Mouse (Mus musculus): ENCODE results near the gene Cep83. TPM values are rescaled to one million over a fixed set of nuclear protein-coding genes. Genes with fewer than 3 reads are reported as not detected.

Cep83 gene
- polyA plus RNA-seq, 1 experiment = 4.1 TPM

- DNase-seq (ENCODE audit: low read depth) = no peak
Measured at GRCm38 (mm10) chr10:94777576-94777975, 89.1 kb downstream of the Cep83 start.

DNA sequence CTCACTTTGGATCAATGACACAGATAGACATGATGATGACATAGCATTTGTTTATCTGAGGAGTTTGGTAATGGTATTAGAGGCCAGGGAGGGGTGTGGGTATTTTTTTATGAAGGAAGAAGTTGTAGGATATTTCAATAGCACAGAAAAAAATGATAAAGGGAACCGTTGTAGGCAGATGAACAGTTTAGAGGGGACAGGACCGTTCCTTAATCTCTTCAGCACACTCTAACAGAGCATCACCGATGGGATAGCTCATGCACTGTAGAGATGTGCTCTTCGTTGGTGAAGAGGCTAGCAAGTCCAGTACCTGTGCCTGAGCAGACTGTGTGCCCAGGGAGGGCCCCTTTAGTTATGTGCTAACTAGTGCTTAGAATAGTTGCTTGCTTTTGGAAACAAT lies 90.9 kb downstream of the Cep83 start:
- DNase-seq (ENCODE audit: low read depth) = no peak

DNA sequence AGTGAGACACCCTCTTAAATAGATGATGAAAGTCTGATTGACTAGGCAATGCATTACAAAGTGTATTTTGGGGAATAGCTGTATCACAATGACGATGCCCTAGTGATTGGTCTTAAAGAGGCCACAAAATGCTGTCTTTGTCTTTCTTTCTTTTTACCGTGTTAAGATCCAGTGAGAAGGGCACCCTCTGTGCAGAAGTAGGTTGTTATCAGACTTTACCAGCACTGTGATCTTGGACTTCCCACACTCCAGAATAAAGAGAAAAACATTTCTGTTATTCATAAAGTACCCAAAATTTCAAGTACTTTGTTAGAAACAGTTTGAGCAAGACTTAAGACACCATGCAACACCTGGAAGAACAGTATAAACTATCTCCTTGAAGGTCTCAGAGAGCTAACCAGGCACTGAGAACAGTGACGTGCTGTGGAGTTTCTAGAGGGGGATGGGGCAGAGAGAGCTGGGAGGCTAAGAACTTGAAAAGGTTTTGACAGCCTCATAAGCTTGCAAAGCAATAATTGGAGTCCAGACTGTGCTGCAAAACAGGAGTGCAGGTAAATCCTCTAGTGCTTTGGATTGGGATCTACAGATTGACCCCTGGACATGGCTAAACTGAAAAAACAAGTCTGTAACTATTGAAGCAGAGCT lies 92.3 kb downstream of the Cep83 start:
- no peak for DNase-seq (ENCODE audit: low read depth)

GRCm38 (mm10) chr10:94789205-94789604 lies 100.8 kb downstream of the Cep83 start:
- peak; percentile 8 for DNase-seq (ENCODE audit: low read depth)

- no peak for DNase-seq (ENCODE audit: low read depth)
Measured at GRCm38 (mm10) chr10:94793914-94794313, 105.5 kb downstream of the Cep83 start.

GRCm38 (mm10) chr10:94794666-94795244 lies 106.3 kb downstream of the Cep83 start:
- no peak for DNase-seq (ENCODE audit: low read depth)

DNA sequence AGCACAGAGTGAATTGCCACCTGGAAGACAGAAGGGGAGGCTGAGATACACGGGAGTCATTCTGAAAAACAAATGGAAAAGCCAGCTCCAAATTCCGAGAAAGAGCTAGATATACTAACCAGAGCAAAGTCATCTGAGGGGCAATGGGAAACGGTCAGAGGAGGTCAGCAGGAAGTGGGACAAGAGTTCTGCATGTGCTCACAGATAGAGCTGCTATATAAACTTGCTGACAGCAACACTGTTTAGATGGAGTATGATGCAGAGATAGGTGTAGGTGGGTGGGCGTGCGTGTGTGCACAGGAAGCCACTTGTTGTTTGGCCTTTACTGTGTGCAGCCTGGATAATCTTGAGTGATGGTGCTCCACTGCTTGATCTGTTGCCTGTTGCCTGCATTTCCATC lies 109.7 kb downstream of the Cep83 start:
- DNase-seq (ENCODE audit: low read depth) = no peak

DNA sequence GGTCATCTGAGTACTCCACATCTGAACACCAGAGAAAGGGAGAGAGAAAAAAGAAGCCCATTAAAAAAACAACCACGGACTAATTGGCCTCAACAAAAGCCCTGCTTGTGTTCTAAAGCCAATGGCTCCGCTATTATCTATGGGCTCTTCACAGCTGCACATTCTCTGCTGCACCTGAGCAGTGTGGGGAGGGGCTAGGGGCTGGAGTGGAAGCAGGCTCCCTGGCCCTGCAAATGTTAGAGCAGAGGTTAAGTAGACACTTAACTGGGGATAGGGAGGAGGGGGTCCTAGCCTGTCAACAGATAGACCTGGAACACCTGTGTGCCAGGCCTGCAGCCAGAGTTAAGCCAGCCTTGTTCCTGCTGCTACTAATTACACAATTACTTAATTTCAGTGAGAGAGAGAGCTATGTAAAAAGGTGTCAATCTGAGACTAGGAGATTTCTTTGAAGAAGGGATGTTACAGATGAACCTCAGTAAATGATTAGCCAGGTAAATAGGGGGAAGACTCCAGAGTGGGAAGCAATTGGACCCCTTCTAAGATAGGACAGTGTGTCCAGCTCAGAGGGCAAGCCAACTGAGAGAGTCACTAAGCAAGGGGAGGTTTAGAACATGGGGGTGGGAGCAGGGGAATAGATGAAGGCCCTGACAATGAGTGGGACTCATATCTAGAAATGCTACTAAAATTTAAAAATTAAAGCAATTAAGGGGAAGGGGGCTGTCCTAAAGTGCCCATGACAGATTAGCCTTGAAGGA lies 111.2 kb downstream of the Cep83 start:
- no peak for DNase-seq (ENCODE audit: low read depth)

- no peak for DNase-seq (ENCODE audit: low read depth)
Measured at GRCm38 (mm10) chr10:94800677-94801354, 112.4 kb downstream of the Cep83 start.

DNA sequence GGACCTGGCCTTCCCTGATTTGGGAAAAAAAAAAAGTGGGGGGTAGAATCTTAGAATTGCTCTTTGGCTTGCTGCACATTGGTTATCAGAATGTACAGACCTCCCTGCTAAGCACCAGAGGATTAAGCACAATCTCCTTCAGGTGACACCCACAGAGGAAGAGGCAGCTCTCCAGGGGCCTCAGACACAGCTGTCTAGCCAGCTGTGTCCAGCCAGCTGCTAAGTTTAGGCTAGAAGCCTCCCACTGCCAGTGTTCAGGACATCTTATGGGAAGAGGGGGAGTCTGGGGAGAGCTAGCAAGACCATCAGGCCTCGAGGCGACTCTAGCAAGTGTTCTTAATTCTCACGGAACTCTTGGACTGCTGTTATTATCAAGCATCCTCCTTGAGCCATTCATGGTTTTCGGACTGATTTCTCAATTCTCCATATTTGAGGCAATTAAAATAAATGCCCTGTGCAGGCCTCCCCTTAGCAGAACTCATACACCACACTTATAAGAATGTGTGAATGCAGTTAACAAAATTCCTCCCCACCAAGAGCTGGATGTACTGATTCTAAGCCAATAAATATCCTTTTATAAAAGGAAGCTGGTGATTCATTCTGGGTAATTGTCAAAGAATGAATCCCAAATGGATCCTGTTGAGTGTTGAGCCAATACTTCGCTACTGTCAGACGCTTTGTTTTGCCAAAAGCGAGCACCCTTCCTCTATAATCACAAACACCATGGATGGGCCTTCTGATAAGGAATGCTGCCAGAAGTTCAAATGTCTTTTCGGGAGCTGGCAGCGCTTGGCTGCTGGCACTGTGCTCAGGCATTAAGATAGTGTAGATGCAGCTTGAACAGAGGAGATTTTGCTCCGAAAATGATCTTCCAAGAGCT lies 115.8 kb downstream of the Cep83 start:
- no peak for DNase-seq (ENCODE audit: low read depth)

DNA sequence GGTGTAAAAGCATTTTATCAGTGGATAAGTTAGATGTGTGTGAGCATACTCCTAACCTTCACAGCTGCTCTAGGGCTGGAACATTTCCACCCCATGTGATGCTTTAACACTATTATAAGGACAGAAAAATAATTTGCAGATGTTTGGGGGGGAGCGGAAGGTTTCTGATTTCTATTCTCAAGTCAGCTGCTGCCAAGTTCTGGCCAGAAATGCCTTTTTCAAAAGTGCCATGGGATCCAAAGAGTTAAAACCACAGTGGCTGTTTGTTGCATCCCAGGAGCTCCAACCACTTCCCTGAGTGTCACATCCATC lies 116.4 kb downstream of the Cep83 start:
- no peak for DNase-seq (ENCODE audit: low read depth)

DNA sequence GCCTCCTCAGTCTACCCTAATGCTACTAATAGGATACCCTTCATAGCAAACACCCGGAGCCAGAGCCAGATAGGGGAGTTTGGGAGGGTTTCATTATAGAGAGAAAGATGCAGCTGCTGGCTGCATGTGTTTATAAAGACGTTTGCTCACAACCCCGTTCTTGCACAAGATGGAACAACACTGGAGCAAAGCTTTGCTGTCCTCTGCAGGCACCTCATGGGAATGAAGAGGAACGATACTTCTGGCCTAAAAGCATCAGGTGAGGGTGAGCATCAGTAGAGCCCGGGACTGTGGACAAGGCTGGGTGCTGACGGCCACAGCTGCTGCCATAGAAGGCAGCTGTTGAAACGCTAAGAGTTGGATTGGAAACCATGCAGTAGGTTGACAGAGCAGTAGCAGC lies 118.9 kb downstream of the Cep83 start:
- DNase-seq (ENCODE audit: low read depth) = no peak

DNA sequence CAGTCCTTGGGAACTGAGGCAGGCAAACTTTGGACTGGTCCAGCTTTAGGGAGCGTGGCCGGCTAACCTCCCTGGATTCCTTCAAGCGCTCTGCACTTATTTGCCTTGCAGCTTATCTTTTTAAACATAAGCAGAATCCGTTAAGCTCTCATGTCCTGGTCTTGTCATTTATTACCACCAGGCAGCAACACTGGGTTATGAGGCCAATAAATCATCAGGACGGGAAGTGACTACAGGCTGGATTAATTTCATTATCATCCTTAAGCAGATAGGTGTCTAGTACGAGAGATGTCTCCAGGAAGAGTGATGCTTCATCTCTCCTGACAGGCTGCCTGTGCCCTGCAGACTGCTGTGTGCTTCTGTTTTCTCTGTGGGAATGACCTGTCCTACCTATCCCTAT lies 119.8 kb downstream of the Cep83 start:
- DNase-seq (ENCODE audit: low read depth) = no peak

- no peak for DNase-seq (ENCODE audit: low read depth)
Measured at GRCm38 (mm10) chr10:94809946-94810472, 121.6 kb downstream of the Cep83 start.

DNA sequence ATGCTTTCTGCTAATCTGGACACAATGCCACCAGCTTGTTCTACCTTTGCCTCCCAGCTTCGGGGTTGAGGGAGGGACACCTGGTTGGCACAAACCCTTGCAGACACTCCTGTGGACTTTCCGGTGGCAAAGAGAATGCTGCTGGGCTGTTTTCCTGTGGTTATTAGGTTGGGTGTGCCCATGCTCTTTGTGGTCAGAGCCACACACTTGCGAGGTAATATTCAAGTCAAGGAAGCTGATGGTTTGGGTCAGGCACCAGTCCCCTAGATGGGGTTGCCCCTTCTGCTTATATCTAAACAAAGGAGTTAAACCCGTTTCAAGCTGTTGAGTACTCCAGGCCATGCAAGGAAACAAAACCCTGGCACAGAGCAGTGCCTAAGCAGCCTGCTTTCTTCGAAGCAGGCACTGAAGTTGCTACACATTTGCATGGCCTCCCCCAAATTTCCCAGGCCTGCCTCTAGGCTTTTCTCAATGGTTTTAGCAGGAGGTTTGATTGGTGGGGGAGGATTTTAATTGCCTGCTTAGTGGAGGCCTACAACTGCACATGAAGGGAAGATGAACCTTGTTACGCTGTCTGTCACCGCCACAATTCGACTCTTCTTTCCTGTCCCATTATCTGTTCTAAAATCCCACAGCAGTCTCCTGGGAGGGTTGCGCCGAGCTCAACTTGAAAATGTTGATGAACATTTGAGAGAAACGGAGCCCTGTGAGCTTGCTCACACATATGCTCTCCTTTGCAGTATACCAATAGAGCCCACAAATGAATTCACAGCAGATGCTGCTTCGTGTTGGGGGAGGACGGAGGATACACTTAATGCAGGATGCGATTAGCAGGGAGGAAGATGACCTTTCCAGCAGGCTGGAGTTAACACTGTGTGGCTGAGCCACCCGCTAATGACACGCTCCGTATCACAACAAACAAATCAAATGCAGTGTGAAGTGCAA lies 123.7 kb downstream of the Cep83 start:
- DNase-seq (ENCODE audit: low read depth) = no peak

GRCm38 (mm10) chr10:94818127-94818526 lies 129.7 kb downstream of the Cep83 start:
- no peak for DNase-seq (ENCODE audit: low read depth)

GRCm38 (mm10) chr10:94818781-94819665 lies 130.6 kb downstream of the Cep83 start:
- no peak for DNase-seq (ENCODE audit: low read depth)

DNA sequence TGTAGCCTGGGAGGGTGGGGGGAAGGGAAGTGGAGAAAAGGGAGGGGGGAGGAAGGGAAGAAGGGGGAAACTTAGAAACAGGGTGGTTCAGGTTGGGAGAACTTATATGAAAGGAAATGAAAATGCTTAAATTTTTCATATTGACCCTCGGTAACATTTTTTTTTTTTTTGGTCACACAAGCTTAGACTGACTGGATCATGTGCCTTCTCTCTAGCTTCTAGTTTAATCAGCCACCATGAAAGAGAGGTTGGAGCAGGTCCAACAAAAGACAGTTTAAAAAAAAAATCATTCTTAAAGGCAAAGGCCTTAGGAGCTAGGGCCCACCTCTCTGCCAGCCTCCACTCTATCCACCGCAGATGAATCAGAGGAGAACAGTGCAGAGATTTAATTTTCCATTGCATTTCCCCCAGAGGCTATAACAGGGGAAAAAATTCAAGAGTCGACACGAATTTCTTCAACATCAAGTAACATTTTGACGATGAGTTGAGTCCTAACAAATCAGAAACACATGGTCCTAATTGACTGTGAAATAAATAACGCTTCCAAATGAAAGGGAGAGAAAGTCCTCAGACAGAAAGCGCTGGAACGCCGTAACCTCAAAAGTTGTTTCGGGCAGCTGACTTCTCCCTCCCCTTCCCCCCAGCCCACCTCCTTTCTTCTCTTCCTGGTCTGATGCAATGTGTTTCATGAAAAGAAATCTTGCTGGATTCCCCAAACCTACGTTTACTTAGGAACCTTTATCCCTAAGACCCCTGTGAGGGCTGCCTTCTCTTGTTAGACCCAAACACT lies 135.7 kb downstream of the Cep83 start:
- DNase-seq (ENCODE audit: low read depth) = no peak

DNA sequence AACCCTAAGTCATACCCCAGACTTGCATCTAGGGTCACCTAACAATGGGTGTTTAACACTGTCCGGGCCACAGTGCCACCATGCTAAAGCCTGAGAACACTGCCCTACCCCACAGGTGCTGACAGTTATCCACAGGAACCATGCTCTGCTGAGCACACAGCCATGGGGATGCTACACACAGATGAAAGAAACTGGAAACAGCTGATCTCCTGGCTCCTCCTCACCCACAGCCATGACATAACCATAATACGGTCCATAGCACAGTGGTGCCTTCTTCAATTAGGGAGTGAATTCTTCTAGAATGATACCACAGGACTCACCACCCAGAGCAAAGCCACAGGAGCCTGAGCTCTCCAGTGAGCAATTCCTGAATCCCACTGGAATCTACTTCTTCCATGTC lies 137.5 kb downstream of the Cep83 start:
- no peak for DNase-seq (ENCODE audit: low read depth)

All from gonadal fat pad, adult 2 months (tissue).